Mouse (Mus musculus): ENCODE data around the gene Bmi1.

GRCm38 (mm10) chr2:18648563-18648962, 28.3 kb upstream of the Bmi1 start:
- TF ChIP-seq ELF1 (IDR thresholded peaks at IDR 0.05; ENCODE audit: low read depth, low read length) (no peak), RAD21 (IDR thresholded peaks at IDR 0.05; ENCODE audit: low read depth, low read length) (no peak), RCOR1 (IDR thresholded peaks at IDR 0.05; ENCODE audit: low read depth, low read length) (no peak), EP300 (IDR thresholded peaks at IDR 0.05; ENCODE audit: low read depth in 1 of 2, low read length in 2 of 2) (no peak), SIN3A (IDR thresholded peaks at IDR 0.05; ENCODE audit: low read length) (no peak), JUND (IDR thresholded peaks at IDR 0.05; ENCODE audit: low read depth, low read length) (no peak), MAFK (IDR thresholded peaks at IDR 0.05; ENCODE audit: borderline replicate concordance, low read depth, low read length) (no peak), TCF12 (IDR thresholded peaks at IDR 0.05; ENCODE audit: low read depth, low read length) (no peak), E2F4 (IDR thresholded peaks at IDR 0.05; ENCODE audit: borderline replicate concordance, low read depth, low read length) (no peak), CTCF (IDR thresholded peaks at IDR 0.05 in 2 of 3, conservative IDR thresholded peaks at IDR 0.05 in 1 of 3; ENCODE audit: control insufficient read depth in 1 of 3, insufficient read depth in 1 of 3, low read depth in 2 of 3, low read length in 3 of 3, poor library complexity in 1 of 3, severe bottlenecking in 1 of 3) (no peak)
